Mouse (Mus musculus) right cerebral cortex, postnatal 4 days (tissue): ENCODE measurements around the gene Sypl2.
"Not testable (repeated sequence)": the region's sequence is repeated elsewhere in the genome, so short reads cannot be mapped to it uniquely, and the experiment has no call there.

Experiments used
- DNase-seq: peaks from one replicate; pipeline ENCODE4 v3.0.0-alpha.2; 2022

Gene Sypl2

GRCm38 (mm10) chr3:108226558-108227350, at the start of gene Sypl2:
Gene Sypl2 (minus strand): TSS chr3:108226648.
- no peak for DNase-seq

- no peak for DNase-seq
Observed at GRCm38 (mm10) chr3:108259319-108259718, 32.9 kb upstream of the Sypl2 start.

- DNase-seq = no peak
Observed at GRCm38 (mm10) chr3:108257831-108258500, 31.5 kb upstream of the Sypl2 start.

- peak; percentile 97 for DNase-seq
Observed at GRCm38 (mm10) chr3:108256719-108257637, 30.5 kb upstream of the Sypl2 start, which contains the start of gene Psma5. Gene Psma5 (plus strand): TSS chr3:108256926.

GRCm38 (mm10) chr3:108246857-108247256, 20.4 kb upstream of the Sypl2 start:
- no peak for DNase-seq

GRCm38 (mm10) chr3:108241243-108241839, 14.9 kb upstream of the Sypl2 start:
- no peak for DNase-seq

- not testable (repeated sequence) for DNase-seq
Observed at GRCm38 (mm10) chr3:108237474-108238102, 11.1 kb upstream of the Sypl2 start.

- DNase-seq = no peak
Observed at GRCm38 (mm10) chr3:108231646-108232045, 5.2 kb upstream of the Sypl2 start.

GRCm38 (mm10) chr3:108227521-108227920, 1.1 kb upstream of the Sypl2 start:
- no peak for DNase-seq

- no peak for DNase-seq
Observed at GRCm38 (mm10) chr3:108225711-108226557, 514 bp downstream of the Sypl2 start.

- DNase-seq = no peak
Observed at GRCm38 (mm10) chr3:108220661-108221060, 5.8 kb downstream of the Sypl2 start.

GRCm38 (mm10) chr3:108214734-108215133, 11.7 kb downstream of the Sypl2 start:
- no peak for DNase-seq

GRCm38 (mm10) chr3:108212406-108212805, 14.0 kb downstream of the Sypl2 start:
- no peak for DNase-seq

GRCm38 (mm10) chr3:108211845-108212244, 14.6 kb downstream of the Sypl2 start:
- DNase-seq = no peak

- DNase-seq = peak; percentile 68
Observed at GRCm38 (mm10) chr3:108210771-108211139, 15.7 kb downstream of the Sypl2 start, which contains the start of gene Atxn7l2. Gene Atxn7l2 (minus strand): TSS chr3:108210934.

- DNase-seq = peak; percentile 92
Observed at GRCm38 (mm10) chr3:108209946-108210770, 16.3 kb downstream of the Sypl2 start.

- DNase-seq = no peak
Observed at GRCm38 (mm10) chr3:108209536-108209935, 16.9 kb downstream of the Sypl2 start.

- no peak for DNase-seq
Observed at GRCm38 (mm10) chr3:108209001-108209400, 17.4 kb downstream of the Sypl2 start.

GRCm38 (mm10) chr3:108206731-108207375, 19.6 kb downstream of the Sypl2 start:
- DNase-seq = no peak

- DNase-seq = no peak
Observed at GRCm38 (mm10) chr3:108205601-108206000, 20.8 kb downstream of the Sypl2 start.
